Mouse (Mus musculus) liver, embryonic 14.5 days (tissue): ENCODE results near the gene Chka. TPM values are rescaled to one million over a fixed set of nuclear protein-coding genes. Genes with fewer than 3 reads are reported as not detected.
A peak's percentile ranks its signal among the peaks of the same experiment; 100 is the strongest.

Experiments used
- ATAC-seq: fragments of 200-750 bp; cut with Nextera tagmentation; 2 replicates; pipeline ENCODE4 v1.8.0; 2017; ENCODE audit warnings: moderate number of reproducible peaks, mild to moderate bottlenecking, moderate library complexity; ENCODE audit not compliant: insufficient read depth
- DNase-seq, 3 experiments: peaks; one replicate each; pipeline ENCODE4 v3.0.0-alpha.2; 2012 to 2013; ENCODE audit warnings: low read depth in 3 of 3, low spot score in 3 of 3
- H3K27ac ChIP-seq: fragments of 300-500 bp; sonication (generic); 2 replicates; pipeline ENCODE4 v1.5.1; 2014; ENCODE audit warnings: moderate library complexity, mild to moderate bottlenecking, control low read depth, inconsistent platforms
- H3K27me3 ChIP-seq: fragments of 300-500 bp; sonication (generic); 2 replicates; pipeline ENCODE4 v1.6.1; 2014; ENCODE audit warnings: mild to moderate bottlenecking, low read length, moderate library complexity; ENCODE audit not compliant: control insufficient read depth, insufficient read depth
- H3K36me3 ChIP-seq: fragments of 300-500 bp; sonication (generic); replicated peaks from 2 replicates; pipeline ENCODE4 v1.6.1; 2014; ENCODE audit warnings: low read depth; ENCODE audit not compliant: control insufficient read depth, insufficient read depth
- H3K4me1 ChIP-seq, 2 experiments: fragments of 200-500 bp in 1 of 2; fragments of 300-500 bp in 1 of 2; sonication (generic) in 1 of 2; replicated peaks; 2 replicates each; pipeline ENCODE4 v1.6.1; 2012 to 2014; ENCODE audit warnings: antibody characterized with exemption in 1 of 2, inconsistent platforms in 1 of 2, low read length in 1 of 2; ENCODE audit not compliant: control insufficient read depth in 2 of 2, insufficient read depth in 2 of 2
- H3K4me2 ChIP-seq: fragments of 300-500 bp; sonication (generic); 2 replicates; pipeline ENCODE4 v1.6.1; 2014; ENCODE audit warnings: low read depth, mild to moderate bottlenecking, control low read depth, moderate library complexity
- H3K4me3 ChIP-seq, 2 experiments: fragments of 200-500 bp in 1 of 2; fragments of 300-500 bp in 1 of 2; sonication (generic) in 1 of 2; 2 replicates each; pipeline ENCODE4 v1.5.1; 2012 to 2014; ENCODE audit warnings: low read depth in 2 of 2, low read length in 2 of 2, mild to moderate bottlenecking in 2 of 2, control low read depth in 1 of 2, inconsistent platforms in 1 of 2, moderate library complexity in 1 of 2; ENCODE audit not compliant: insufficient read depth in 1 of 2
- H3K9ac ChIP-seq: fragments of 300-500 bp; sonication (generic); replicated peaks from 2 replicates; pipeline ENCODE4 v1.6.1; 2014; ENCODE audit warnings: mild to moderate bottlenecking, control low read depth, moderate library complexity
- H3K9me3 ChIP-seq: fragments of 300-500 bp; sonication (generic); 2 replicates; pipeline ENCODE4 v1.6.1; 2016; ENCODE audit warnings: low read length, mixed read lengths; ENCODE audit not compliant: control insufficient read depth
- CTCF ChIP-seq: IDR thresholded peaks from 2 replicates; pipeline ENCODE4 v1.5.1; 2016; ENCODE audit warnings: antibody characterized with exemption, low read depth, control low read depth
- EP300 ChIP-seq: IDR thresholded peaks from 2 replicates; pipeline ENCODE4 v1.6.1; 2016; ENCODE audit warnings: antibody characterized with exemption, low read depth
- WGBS: fragments of 180-500 bp; shearing (Covaris S2); extraction: QIAGEN DNeasy Blood & Tissue Kit; methylation state at CpG from one replicate; pipeline ENCODE4 v1.1.7; 2014; ENCODE audit not compliant: insufficient replicate concordance; 5-methylcytosine and 5-hydroxymethylcytosine counted together
- polyA plus RNA-seq, 2 experiments: library from polyadenylated mRNA; depleted of rRNA in 1 of 2; stranded (reverse) in 1 of 2; unstranded in 1 of 2; fragments of >200 nt; fragmentation: Nextera tagmentation in 1 of 2; extraction: Ambion mirVana in 1 of 2; gene quantifications; 2 replicates each; pipeline versions ENCODE4 v1.2.1 to v1.2.3; 2012 to 2014

Gene Chka
- polyA plus RNA-seq, 2 experiments, result 10.3 to 17.0 TPM

DNA sequence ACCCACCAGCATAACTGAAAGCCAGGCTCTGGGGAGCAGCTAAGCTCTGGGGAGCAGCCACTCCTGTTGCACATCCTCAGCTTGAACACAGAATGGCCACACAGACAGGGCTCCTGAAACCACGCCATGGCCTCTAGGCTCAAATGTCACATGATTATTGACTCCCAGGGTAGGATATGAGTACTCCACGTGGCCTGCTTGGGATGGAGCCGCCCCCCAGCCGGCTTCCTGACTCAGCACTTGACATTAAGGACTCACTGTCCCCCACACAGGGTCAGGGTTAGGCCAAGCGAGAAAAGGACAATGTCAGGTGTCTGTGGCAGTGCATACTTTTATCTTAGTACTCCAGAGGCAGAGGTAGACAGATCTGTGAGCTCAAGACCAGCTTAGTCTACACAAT, 58.6 kb downstream of the Chka start:
- ATAC-seq (no peak), DNase-seq (no peak)
- H3K9ac ChIP-seq, result no peak overlapping the region
- TF ChIP-seq CTCF, result no peak
- TF ChIP-seq EP300, result no peak
- H3K27me3 ChIP-seq, result no peaks in the 10 kb centered on the region
- 75% methylated on average over 5 of the region's 5 CpGs for WGBS
- H3K4me3 ChIP-seq, result no peak overlapping the region
- H3K4me2 ChIP-seq, result no peak overlapping the region
- peaks cover 16 to 33% of the 10 kb centered on the region in 2 experiments for H3K4me1 ChIP-seq
- H3K36me3 ChIP-seq, result peaks cover 5% of the 10 kb centered on the region
- no peak overlapping the region for H3K27ac ChIP-seq
- no peaks in the 10 kb centered on the region for H3K9me3 ChIP-seq

DNA sequence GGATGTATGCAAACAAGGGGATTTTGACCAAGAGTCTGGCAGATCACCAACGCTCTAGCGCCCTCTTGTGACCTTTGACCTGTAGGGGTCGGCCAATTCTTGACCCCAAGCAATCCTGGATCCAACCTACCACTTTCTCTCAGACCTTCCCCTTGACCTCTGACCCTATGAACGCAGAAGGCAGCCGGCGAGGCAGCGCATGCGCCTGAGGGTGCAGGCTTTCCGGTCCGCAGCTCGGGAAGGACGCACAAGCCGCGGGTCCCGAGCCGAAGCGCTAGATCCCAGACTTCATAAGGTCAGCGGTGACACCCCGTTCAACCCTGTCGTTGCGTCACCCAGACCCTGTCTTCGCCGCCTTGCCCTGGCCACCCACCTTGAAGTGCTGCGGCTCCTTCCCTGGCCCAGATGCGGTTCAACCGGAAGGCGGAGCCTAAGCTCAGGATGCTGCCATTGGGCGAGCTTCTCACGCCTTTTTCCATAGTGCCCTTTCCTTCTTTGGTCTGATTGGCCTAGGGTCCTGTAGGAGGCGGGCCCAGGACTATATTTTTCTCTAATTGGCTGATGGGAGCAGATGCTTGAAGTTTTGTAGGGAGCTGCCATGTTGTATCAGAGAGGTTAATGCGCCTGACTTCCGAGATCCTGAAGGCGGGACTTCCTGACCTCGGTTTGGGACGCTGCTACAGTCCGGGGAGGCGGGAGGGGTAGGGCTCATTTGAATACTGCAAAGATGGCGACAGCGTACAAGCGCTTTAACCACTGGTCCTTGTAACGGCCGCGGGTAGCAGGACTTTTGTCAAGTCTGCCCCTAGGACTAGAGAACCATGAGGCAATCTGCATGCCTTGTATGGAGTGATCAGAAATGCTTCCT, 61.0 kb downstream of the Chka start, which contains the start of gene Ndufs8:
TSS of gene Ndufs8 (minus strand) at position 438 of the 868 bp plus-strand sequence.
- H3K36me3 ChIP-seq, result peaks cover 5% of the 10 kb centered on the region
- peaks cover 14 to 23% of the 10 kb centered on the region in 2 experiments; a peak in 3 of 4 replicates for H3K4me1 ChIP-seq
- H3K4me2 ChIP-seq, result peak within 1 kb of the TSS; percentile 75
- peak within 1 kb of the TSS; percentile 72 for H3K9ac ChIP-seq
- H3K27ac ChIP-seq, result peak within 1 kb of the TSS; percentile 57
- TF ChIP-seq EP300, result no peak
- TF ChIP-seq CTCF, result peak; percentile 42; the same call in 1 of the 2 replicates
- ATAC-seq (peak; percentile 96), DNase-seq (peak; percentile 98 to 99 (median 99))
- no peaks in the 10 kb centered on the region for H3K27me3 ChIP-seq
- H3K4me3 ChIP-seq, result peak within 1 kb of the TSS; percentile 80 to 95
- no peaks in the 10 kb centered on the region for H3K9me3 ChIP-seq
- under 1% methylated on average over 43 of the region's 43 CpGs for WGBS

DNA sequence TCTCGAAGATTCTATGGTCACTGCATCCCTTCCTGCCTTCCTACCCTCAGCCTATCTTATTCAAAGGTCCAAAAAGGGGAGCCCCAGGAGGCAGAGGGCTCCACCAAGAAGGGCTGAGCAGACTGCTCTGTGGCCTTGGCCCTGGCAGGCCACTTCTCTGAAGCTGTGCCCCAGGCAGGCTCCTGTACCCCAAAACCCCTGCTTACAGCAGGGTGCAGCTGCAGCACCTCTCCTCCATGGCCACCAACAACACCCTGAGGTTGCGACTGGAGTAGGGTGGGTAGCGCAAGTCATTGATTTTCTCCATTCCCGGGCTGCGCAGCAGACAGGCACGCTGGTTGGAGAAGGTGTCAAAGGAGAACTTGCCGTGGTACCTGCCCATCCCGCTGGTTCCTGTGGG, 62.1 kb downstream of the Chka start:
- no peaks in the 10 kb centered on the region for H3K9me3 ChIP-seq
- peak overlapping the region; percentile 72 for H3K9ac ChIP-seq
- no peak for TF ChIP-seq CTCF
- TF ChIP-seq EP300, result no peak
- peak overlapping the region; percentile 75 for H3K4me2 ChIP-seq
- H3K27ac ChIP-seq, result no peak overlapping the region
- WGBS, result 71% methylated on average over 8 of the region's 8 CpGs
- H3K27me3 ChIP-seq, result no peaks in the 10 kb centered on the region
- DNase-seq (no peak), ATAC-seq (no peak)
- H3K4me1 ChIP-seq, result peaks cover 14 to 22% of the 10 kb centered on the region in 2 experiments; a peak in 3 of 4 replicates
- H3K4me3 ChIP-seq, result peak overlapping the region; percentile 80 to 95
- peaks cover 3% of the 10 kb centered on the region; the same call in 1 of the 2 replicates for H3K36me3 ChIP-seq

DNA sequence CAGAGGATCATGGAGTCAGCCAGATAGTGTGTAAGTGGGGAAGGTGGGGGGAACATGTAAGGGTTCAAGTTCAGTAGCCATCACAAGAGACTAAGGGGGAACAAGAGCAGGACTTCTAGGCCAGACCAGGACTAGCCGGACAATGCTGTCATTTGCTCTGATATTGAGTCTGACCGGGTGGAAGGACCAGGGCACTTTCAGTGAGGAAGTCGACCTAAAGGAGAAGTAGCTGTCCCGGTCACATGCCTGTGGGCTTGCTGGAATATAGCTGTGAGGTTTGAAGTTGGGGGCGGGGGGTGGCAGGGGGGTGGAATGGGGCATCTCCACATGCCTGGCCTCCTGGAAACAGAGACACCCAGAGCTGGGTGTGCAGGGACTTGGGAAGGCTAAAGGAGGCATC, 63.0 kb downstream of the Chka start:
- Histone ChIP-seq H3K27me3 (no peaks in the 10 kb centered on the region), H3K36me3 (no peaks in the 10 kb centered on the region; the same call in 1 of the 2 replicates), H3K4me2 (peak overlapping the region; percentile 75; the same call in 1 of the 2 replicates), H3K4me1 (peaks cover 14 to 22% of the 10 kb centered on the region in 2 experiments; a peak in 3 of 4 replicates), H3K9ac (no peak overlapping the region), H3K4me3 (no peak overlapping the region), H3K27ac (no peak overlapping the region), H3K9me3 (no peaks in the 10 kb centered on the region)
- WGBS, result 49% methylated on average over 5 of the region's 5 CpGs
- DNase-seq, result no peak
- TF ChIP-seq EP300 (no peak), CTCF (no peak)
- no peak for ATAC-seq

DNA sequence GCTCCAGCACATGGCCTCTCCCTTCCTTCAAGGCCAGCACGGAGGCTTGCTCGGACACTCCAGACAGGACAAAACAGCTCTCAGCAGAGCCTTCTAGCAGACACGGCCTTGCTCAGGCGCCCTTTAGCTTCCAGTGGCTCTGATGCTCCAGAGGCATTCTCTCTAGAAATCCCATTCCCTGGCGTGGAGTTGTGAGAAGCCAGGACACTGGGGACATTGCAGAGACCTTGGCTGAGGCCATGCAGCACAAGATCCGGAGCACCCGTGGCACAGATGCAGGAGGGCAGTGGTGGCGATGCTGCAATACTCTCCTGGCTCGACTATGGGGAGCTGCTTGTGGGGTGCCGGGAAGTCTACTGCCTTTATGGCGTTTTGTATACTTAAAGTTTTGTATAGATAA, 65.2 kb downstream of the Chka start:
- H3K4me1 ChIP-seq, result peaks cover 13 to 19% of the 10 kb centered on the region in 2 experiments; a peak in 3 of 4 replicates
- ATAC-seq, result no peak
- no peaks in the 10 kb centered on the region for H3K36me3 ChIP-seq
- H3K27me3 ChIP-seq, result no peaks in the 10 kb centered on the region
- H3K9me3 ChIP-seq, result no peaks in the 10 kb centered on the region
- TF ChIP-seq EP300, result no peak
- no peak for TF ChIP-seq CTCF
- WGBS, result 74% methylated on average over 11 of the region's 11 CpGs
- H3K9ac ChIP-seq, result no peak overlapping the region
- H3K4me3 ChIP-seq, result no peak overlapping the region
- no peak overlapping the region for H3K27ac ChIP-seq
- DNase-seq, result no peak
- H3K4me2 ChIP-seq, result no peak overlapping the region
